Mouse (Mus musculus) hindbrain, embryonic 15.5 days (tissue): ENCODE measurements around the gene Gm10837. TPM values are rescaled to one million over a fixed set of nuclear protein-coding genes. Genes with fewer than 3 reads are reported as not detected.
"Not testable (repeated sequence)": the region's sequence is repeated elsewhere in the genome, so short reads cannot be mapped to it uniquely, and the experiment has no call there.

Source experiments
- ATAC-seq: fragments of 200-750 bp; cut with Nextera tagmentation; 2 replicates; pipeline ENCODE4 v1.8.0; 2017; ENCODE audit warnings: low read depth, moderate number of reproducible peaks, moderate TSS enrichment; ENCODE audit not compliant: low FRiP score
- H3K27ac ChIP-seq: fragments of 300-500 bp; sonication (generic); replicated peaks from 2 replicates; pipeline ENCODE4 v1.5.1; 2015; ENCODE audit warnings: mild to moderate bottlenecking, inconsistent platforms
- H3K27me3 ChIP-seq: fragments of 300-500 bp; sonication (generic); 2 replicates; pipeline ENCODE4 v1.6.1; 2015; ENCODE audit warnings: control low read depth, inconsistent platforms
- H3K36me3 ChIP-seq: fragments of 300-500 bp; sonication (generic); 2 replicates; pipeline ENCODE4 v1.6.1; 2015; ENCODE audit warnings: control low read depth, inconsistent platforms
- H3K4me1 ChIP-seq: fragments of 300-500 bp; sonication (generic); replicated peaks from 2 replicates; pipeline ENCODE4 v1.6.1; 2015; ENCODE audit warnings: control low read depth, inconsistent platforms
- H3K4me2 ChIP-seq: fragments of 300-500 bp; sonication (generic); 2 replicates; pipeline ENCODE4 v1.6.1; 2015; ENCODE audit warnings: moderate library complexity, mild to moderate bottlenecking, inconsistent platforms
- H3K4me3 ChIP-seq: fragments of 300-500 bp; sonication (generic); 2 replicates; pipeline ENCODE4 v1.5.1; 2015; ENCODE audit warnings: mild to moderate bottlenecking, inconsistent platforms
- H3K9ac ChIP-seq: fragments of 300-500 bp; sonication (generic); 2 replicates; pipeline ENCODE4 v1.6.1; 2015; ENCODE audit warnings: inconsistent platforms
- H3K9me3 ChIP-seq: fragments of 300-500 bp; sonication (generic); 2 replicates; pipeline ENCODE4 v1.6.1; 2016; ENCODE audit warnings: control low read depth, inconsistent platforms
- WGBS: fragments of 180-500 bp; shearing (Covaris S2); methylation state at CpG from one replicate; pipeline ENCODE4 v1.1.7; 2015; 5-methylcytosine and 5-hydroxymethylcytosine counted together
- polyA plus RNA-seq: library from polyadenylated mRNA; unstranded; fragments of >200 nt; fragmentation: Nextera tagmentation; extraction: Ambion mirVana; gene quantifications from 2 replicates; pipeline ENCODE4 v1.2.1, GENCODE M21; 2015

The Gm10837 gene
- polyA plus RNA-seq, 1 experiment from 2014 or later: 0.64 TPM

GRCm38 (mm10) chr14:122459332-122459731 lies 31.1 kb upstream of the Gm10837 start:
- peak overlapping the region; percentile 37 for H3K4me2 ChIP-seq
- H3K27ac ChIP-seq, H3K9ac ChIP-seq, H3K4me3 ChIP-seq, ATAC-seq, H3K36me3 ChIP-seq, H3K9me3 ChIP-seq: not testable (repeated sequence)
- peaks cover 38% of the 10 kb centered on the region for H3K27me3 ChIP-seq
- H3K4me1 ChIP-seq: peaks cover 14% of the 10 kb centered on the region
- WGBS: 59% methylated on average over 10 of the region's 12 CpGs

DNA sequence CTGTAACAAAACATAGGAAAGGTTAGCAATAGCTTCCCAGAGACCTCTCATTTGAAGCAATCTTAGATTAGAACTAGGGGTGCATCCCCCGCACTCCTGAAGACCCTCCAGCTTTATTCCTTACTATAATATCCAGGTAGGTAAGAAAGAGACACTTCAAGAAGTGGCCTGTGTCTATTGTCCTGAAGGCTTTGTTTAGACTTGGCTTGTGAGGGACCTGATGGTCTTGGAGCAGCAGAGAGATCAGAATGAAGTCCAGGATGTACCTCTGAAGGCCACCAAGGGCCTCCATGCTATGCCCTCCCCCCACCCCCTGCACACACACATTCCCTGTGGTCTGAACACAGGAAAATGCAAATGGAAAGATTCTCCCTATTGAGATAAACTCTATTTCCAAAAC lies 30.6 kb upstream of the Gm10837 start:
- peak overlapping the region; percentile 39 for H3K9ac ChIP-seq
- peak overlapping the region; percentile 24 for H3K4me3 ChIP-seq
- H3K27ac ChIP-seq: 0 out of 2 replicates have a peak overlapping the region, but pooled peaks have one; percentile 38
- H3K4me1 ChIP-seq: peaks cover 16% of the 10 kb centered on the region
- H3K9me3 ChIP-seq: no peaks in the 10 kb centered on the region
- H3K27me3 ChIP-seq: peaks cover 36% of the 10 kb centered on the region
- H3K4me2 ChIP-seq: peak overlapping the region; percentile 37
- WGBS: 96% methylated on average over 1 of the region's 1 CpGs
- no peak for ATAC-seq
- H3K36me3 ChIP-seq: no peaks in the 10 kb centered on the region

DNA sequence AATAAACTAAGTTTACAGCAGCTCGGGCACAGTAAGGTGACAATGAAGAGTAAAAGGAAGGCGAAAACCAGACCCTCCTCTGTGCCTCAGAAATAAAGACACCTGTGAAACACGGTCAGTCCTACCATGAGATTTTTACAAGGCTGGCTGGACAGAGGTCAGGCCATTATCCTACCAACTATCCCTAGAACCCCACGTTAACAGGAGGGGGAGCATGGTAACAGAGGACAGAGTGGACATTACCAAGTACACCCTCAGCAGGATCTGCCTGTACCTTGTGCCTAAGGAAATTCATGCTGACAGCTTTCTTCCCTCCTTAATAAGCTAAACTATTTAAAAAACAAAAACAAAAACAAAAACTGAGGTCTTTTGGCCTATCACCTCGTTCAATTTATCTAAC lies 30.2 kb upstream of the Gm10837 start:
- Histone ChIP-seq H3K9ac (peak overlapping the region; percentile 28), H3K4me2 (peak overlapping the region; percentile 37), H3K27ac (peak overlapping the region; percentile 44; the same call in 1 of the 2 replicates), H3K36me3 (no peaks in the 10 kb centered on the region), H3K27me3 (peaks cover 32% of the 10 kb centered on the region), H3K9me3 (no peaks in the 10 kb centered on the region), H3K4me1 (peaks cover 19% of the 10 kb centered on the region), H3K4me3 (peak overlapping the region; percentile 24)
- no peak for ATAC-seq
- WGBS: 50% methylated on average over 5 of the region's 5 CpGs

- H3K36me3 ChIP-seq: no peaks in the 10 kb centered on the region
- peaks cover 27% of the 10 kb centered on the region for H3K27me3 ChIP-seq
- H3K4me2 ChIP-seq: peak overlapping the region; percentile 70
- H3K9me3 ChIP-seq: no peaks in the 10 kb centered on the region
- H3K27ac ChIP-seq: peak overlapping the region; percentile 93
- H3K4me3 ChIP-seq: peak overlapping the region; percentile 52
- 36% methylated on average over 3 of the region's 3 CpGs for WGBS
- peak overlapping the region; percentile 63 for H3K9ac ChIP-seq
- H3K4me1 ChIP-seq: peaks cover 19% of the 10 kb centered on the region
- no peak for ATAC-seq
Observed at GRCm38 (mm10) chr14:122461500-122461899, 28.9 kb upstream of the Gm10837 start.

- H3K36me3 ChIP-seq: no peaks in the 10 kb centered on the region
- no peak for ATAC-seq
- H3K9ac ChIP-seq: peak overlapping the region; percentile 63
- H3K27me3 ChIP-seq: peaks cover 30% of the 10 kb centered on the region
- H3K27ac ChIP-seq: peak overlapping the region; percentile 93
- H3K9me3 ChIP-seq: no peaks in the 10 kb centered on the region
- peak overlapping the region; percentile 70 for H3K4me2 ChIP-seq
- H3K4me1 ChIP-seq: peaks cover 19% of the 10 kb centered on the region
- 17% methylated on average over 9 of the region's 9 CpGs for WGBS
- H3K4me3 ChIP-seq: peak overlapping the region; percentile 52
Observed at GRCm38 (mm10) chr14:122461966-122462365, 28.4 kb upstream of the Gm10837 start.

DNA sequence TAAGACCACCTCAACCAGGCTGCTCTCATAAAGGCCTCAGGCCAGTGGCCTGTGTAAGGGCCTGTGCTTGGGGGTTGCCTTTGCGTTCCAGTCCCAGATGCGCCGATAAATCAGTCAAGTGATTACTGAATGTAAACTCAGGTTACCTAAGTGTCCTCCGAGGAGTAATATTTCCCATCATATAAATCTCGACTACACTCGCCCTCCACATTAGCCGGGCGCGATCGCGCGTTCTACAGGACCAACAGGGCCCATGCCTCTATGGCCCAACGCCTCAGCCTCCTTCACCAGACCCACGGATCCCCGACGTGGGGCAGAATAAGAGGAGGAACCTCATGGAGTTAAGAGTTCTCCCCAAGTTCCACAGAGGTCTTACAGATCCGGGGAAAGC lies 27.7 kb upstream of the Gm10837 start:
- Histone ChIP-seq H3K4me1 (peaks cover 19% of the 10 kb centered on the region), H3K4me2 (peak overlapping the region; percentile 70), H3K36me3 (no peaks in the 10 kb centered on the region), H3K4me3 (peak overlapping the region; percentile 52), H3K9me3 (no peaks in the 10 kb centered on the region), H3K9ac (peak overlapping the region; percentile 63), H3K27me3 (peaks cover 36% of the 10 kb centered on the region), H3K27ac (peak overlapping the region; percentile 93)
- WGBS: 15% methylated on average over 17 of the region's 17 CpGs
- no peak for ATAC-seq

GRCm38 (mm10) chr14:122463080-122463691 lies 27.2 kb upstream of the Gm10837 start:
- peak overlapping the region; percentile 63 for H3K9ac ChIP-seq
- no peaks in the 10 kb centered on the region for H3K9me3 ChIP-seq
- peaks cover 19% of the 10 kb centered on the region for H3K4me1 ChIP-seq
- H3K36me3 ChIP-seq: no peaks in the 10 kb centered on the region
- peak overlapping the region; percentile 93 for H3K27ac ChIP-seq
- no peak for ATAC-seq
- H3K4me3 ChIP-seq: peak overlapping the region; percentile 52
- peaks cover 41% of the 10 kb centered on the region for H3K27me3 ChIP-seq
- under 1% methylated on average over 40 of the region's 40 CpGs for WGBS
- peak overlapping the region; percentile 70 for H3K4me2 ChIP-seq

DNA sequence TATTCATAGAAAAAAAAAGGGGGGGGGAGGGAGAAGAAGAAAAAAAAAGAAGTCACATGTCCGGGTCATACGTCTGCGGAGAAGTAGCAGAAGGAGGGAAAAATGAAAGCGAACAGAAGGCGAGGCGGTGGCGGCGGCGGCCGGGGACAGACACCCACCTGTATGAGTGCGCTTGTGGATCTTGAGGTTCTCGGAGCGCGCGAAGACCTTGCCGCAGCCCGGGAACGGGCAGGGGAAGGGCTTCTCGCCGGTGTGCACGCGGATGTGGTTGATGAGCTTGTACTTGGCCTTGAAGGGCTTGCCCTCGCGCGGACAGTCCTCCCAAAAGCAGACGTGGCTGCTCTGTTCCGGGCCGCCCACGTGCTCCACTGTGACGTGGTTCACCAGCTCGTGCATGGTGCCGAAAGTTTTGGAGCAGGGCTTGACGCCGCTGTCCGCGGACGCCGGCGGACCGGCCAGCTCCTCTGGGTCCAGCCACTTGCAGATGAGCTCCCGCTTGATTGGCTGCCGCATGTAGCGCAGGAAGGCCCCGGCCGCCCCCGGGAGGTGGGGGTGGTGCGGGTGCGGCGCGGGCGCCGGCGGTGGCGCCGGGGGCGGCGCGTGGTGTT lies 26.5 kb upstream of the Gm10837 start:
- not testable (repeated sequence) for H3K36me3 ChIP-seq, H3K9me3 ChIP-seq
- H3K4me3 ChIP-seq: peak overlapping the region; percentile 52
- H3K27me3 ChIP-seq: peaks cover 45% of the 10 kb centered on the region
- peak overlapping the region; percentile 63 for H3K9ac ChIP-seq
- WGBS: under 1% methylated on average over 57 of the region's 58 CpGs
- H3K4me1 ChIP-seq: peaks cover 19% of the 10 kb centered on the region
- peak overlapping the region; percentile 93 for H3K27ac ChIP-seq
- peak; percentile 9 for ATAC-seq
- H3K4me2 ChIP-seq: peak overlapping the region; percentile 70

DNA sequence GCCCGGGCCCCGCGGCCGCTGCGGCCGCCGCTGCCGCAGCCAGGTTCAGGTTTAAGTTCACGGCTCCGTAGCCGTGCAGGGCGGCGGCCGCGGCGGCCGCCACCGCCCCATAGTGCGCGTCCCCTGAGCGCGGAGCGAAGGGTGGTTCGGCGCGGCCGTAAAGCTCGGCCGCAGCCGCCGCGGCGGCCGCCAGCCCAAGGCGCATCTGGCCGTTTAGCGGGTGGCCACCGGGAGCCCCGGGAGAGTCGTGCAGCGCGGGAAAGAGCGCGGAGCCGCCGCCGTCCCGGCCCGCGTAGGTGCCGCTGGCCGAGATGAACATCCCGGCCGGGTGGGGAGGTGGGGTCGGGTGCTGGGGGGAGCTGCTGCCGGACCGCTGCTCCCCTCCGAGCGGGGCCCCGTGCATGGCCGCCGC lies 26.0 kb upstream of the Gm10837 start:
- Histone ChIP-seq H3K4me3 (peak overlapping the region; percentile 52), H3K27ac (peak overlapping the region; percentile 93), H3K27me3 (peaks cover 46% of the 10 kb centered on the region), H3K9ac (peak overlapping the region; percentile 63), H3K4me2 (peak overlapping the region; percentile 70), H3K4me1 (peaks cover 19% of the 10 kb centered on the region), H3K36me3 (no peaks in the 10 kb centered on the region), H3K9me3 (no peaks in the 10 kb centered on the region)
- 0 out of 2 replicates have a peak, but pooled peaks have one; percentile 1 for ATAC-seq
- under 1% methylated on average over 37 of the region's 62 CpGs for WGBS

GRCm38 (mm10) chr14:122464763-122465741 lies 25.3 kb upstream of the Gm10837 start, which contains the start of gene Zic5:
Zic5 (minus strand) TSS chr14:122465677.
- H3K9me3 ChIP-seq: no peaks in the 10 kb centered on the region
- H3K27ac ChIP-seq: peak within 1 kb of the TSS; percentile 93
- peaks cover 19% of the 10 kb centered on the region for H3K4me1 ChIP-seq
- peak within 1 kb of the TSS; percentile 63 for H3K9ac ChIP-seq
- H3K36me3 ChIP-seq: no peaks in the 10 kb centered on the region
- ATAC-seq: peak; percentile 72
- WGBS: under 1% methylated on average over 56 of the region's 62 CpGs
- peaks cover 49% of the 10 kb centered on the region for H3K27me3 ChIP-seq
- H3K4me3 ChIP-seq: peak within 1 kb of the TSS; percentile 52
- H3K4me2 ChIP-seq: peak within 1 kb of the TSS; percentile 70

GRCm38 (mm10) chr14:122465931-122466490 lies 24.4 kb upstream of the Gm10837 start:
- H3K4me1 ChIP-seq: peaks cover 19% of the 10 kb centered on the region
- H3K9me3 ChIP-seq: no peaks in the 10 kb centered on the region
- H3K4me2 ChIP-seq: peak overlapping the region; percentile 70
- ATAC-seq: no peak
- 26% methylated on average over 13 of the region's 13 CpGs for WGBS
- peak overlapping the region; percentile 52 for H3K4me3 ChIP-seq
- H3K9ac ChIP-seq: no peak overlapping the region
- H3K27ac ChIP-seq: peak overlapping the region; percentile 93
- no peaks in the 10 kb centered on the region for H3K36me3 ChIP-seq
- peaks cover 55% of the 10 kb centered on the region for H3K27me3 ChIP-seq
